Mouse (Mus musculus) heart, embryonic 10.5 days (tissue): ENCODE measurements around the gene Ranbp17. TPM values are rescaled to one million over a fixed set of nuclear protein-coding genes. Genes with fewer than 3 reads are reported as not detected.
"Not testable (repeated sequence)": the region's sequence is repeated elsewhere in the genome, so short reads cannot be mapped to it uniquely, and the experiment has no call there.

Experiments used
- DNase-seq: peaks from one replicate; pipeline ENCODE4 v3.0.0-alpha.2; 2017; ENCODE audit warnings: low spot score
- H3K27ac ChIP-seq: fragments of 300-500 bp; sonication (generic); 2 replicates; pipeline ENCODE4 v1.5.1; 2016; ENCODE audit warnings: mild to moderate bottlenecking
- H3K27me3 ChIP-seq: fragments of 300-500 bp; sonication (generic); 2 replicates; pipeline ENCODE4 v1.6.1; 2016; ENCODE audit warnings: mild to moderate bottlenecking; ENCODE audit not compliant: poor library complexity, insufficient read depth, severe bottlenecking
- H3K36me3 ChIP-seq: fragments of 300-500 bp; sonication (generic); 2 replicates; pipeline ENCODE4 v1.6.1; 2016; ENCODE audit warnings: mild to moderate bottlenecking, moderate library complexity
- H3K4me1 ChIP-seq: fragments of 300-500 bp; sonication (generic); 2 replicates; pipeline ENCODE4 v1.6.1; 2016; ENCODE audit warnings: mild to moderate bottlenecking
- H3K4me3 ChIP-seq: fragments of 300-500 bp; sonication (generic); 2 replicates; pipeline ENCODE4 v1.5.1; 2016; ENCODE audit warnings: mild to moderate bottlenecking, moderate library complexity
- H3K9me3 ChIP-seq: fragments of 300-500 bp; sonication (generic); 2 replicates; pipeline ENCODE4 v1.6.1; 2016; ENCODE audit warnings: mild to moderate bottlenecking, moderate library complexity
- WGBS: fragments of 180-500 bp; shearing (Covaris S2); methylation state at CpG from one replicate; pipeline ENCODE4 v1.1.7; 2016; 5-methylcytosine and 5-hydroxymethylcytosine counted together
- polyA plus RNA-seq: library from polyadenylated mRNA; unstranded; fragments of >200 nt; fragmentation: Nextera tagmentation; extraction: Ambion mirVana; gene quantifications from 2 replicates; pipeline ENCODE4 v1.2.1, GENCODE M21; 2016

Gene Ranbp17
- polyA plus RNA-seq, 1 experiment from 2014 or later = 7.9 TPM

GRCm38 (mm10) chr11:33485746-33486145, 27.8 kb downstream of the Ranbp17 start:
- no peaks in the 10 kb centered on the region for H3K36me3 ChIP-seq
- no peaks in the 10 kb centered on the region for H3K9me3 ChIP-seq
- no peaks in the 10 kb centered on the region for H3K27me3 ChIP-seq
- no peak overlapping the region for H3K4me3 ChIP-seq
- no peak overlapping the region for H3K27ac ChIP-seq
- whole genome bisulfite sequencing = 81% methylated on average over 4 of the region's 4 CpGs
- H3K4me1 ChIP-seq = no peaks in the 10 kb centered on the region
- DNase-seq = no peak

GRCm38 (mm10) chr11:33480410-33480809, 33.1 kb downstream of the Ranbp17 start:
- Histone ChIP-seq H3K9me3 (no peaks in the 10 kb centered on the region), H3K4me1 (no peaks in the 10 kb centered on the region), H3K27me3 (no peaks in the 10 kb centered on the region), H3K36me3 (no peaks in the 10 kb centered on the region), H3K4me3 (no peak overlapping the region), H3K27ac (no peak overlapping the region)
- WGBS = 89% methylated on average over 10 of the region's 10 CpGs
- no peak for DNase-seq

- H3K9me3 ChIP-seq = no peaks in the 10 kb centered on the region
- no peak for DNase-seq
- no peak overlapping the region for H3K27ac ChIP-seq
- H3K4me1 ChIP-seq = no peaks in the 10 kb centered on the region
- 72% methylated on average over 4 of the region's 4 CpGs for WGBS
- no peak overlapping the region for H3K4me3 ChIP-seq
- H3K36me3 ChIP-seq = 0 out of 2 replicates have a peak, but pooled peaks cover 5% of the 10 kb centered on the region
- no peaks in the 10 kb centered on the region for H3K27me3 ChIP-seq
Observed at GRCm38 (mm10) chr11:33479209-33479608, 34.3 kb downstream of the Ranbp17 start.

- Histone ChIP-seq H3K9me3 (no peaks in the 10 kb centered on the region), H3K27ac (no peak overlapping the region), H3K36me3 (0 out of 2 replicates have a peak, but pooled peaks cover 5% of the 10 kb centered on the region), H3K4me1 (no peaks in the 10 kb centered on the region), H3K4me3 (no peak overlapping the region), H3K27me3 (no peaks in the 10 kb centered on the region)
- WGBS = 84% methylated on average over 2 of the region's 2 CpGs
- DNase-seq = no peak
Observed at GRCm38 (mm10) chr11:33476634-33477033, 36.9 kb downstream of the Ranbp17 start.

- Histone ChIP-seq H3K4me1 (no peaks in the 10 kb centered on the region), H3K27ac (no peak overlapping the region), H3K4me3 (no peak overlapping the region), H3K27me3 (no peaks in the 10 kb centered on the region), H3K9me3 (no peaks in the 10 kb centered on the region), H3K36me3 (no peaks in the 10 kb centered on the region)
- 54% methylated on average over 1 of the region's 1 CpGs for WGBS
- DNase-seq = no peak
Observed at GRCm38 (mm10) chr11:33461172-33461571, 52.4 kb downstream of the Ranbp17 start.

GRCm38 (mm10) chr11:33454069-33454468, 59.5 kb downstream of the Ranbp17 start:
- Histone ChIP-seq H3K27me3 (no peaks in the 10 kb centered on the region), H3K36me3 (no peaks in the 10 kb centered on the region), H3K4me1 (no peaks in the 10 kb centered on the region), H3K27ac (no peak overlapping the region), H3K9me3 (no peaks in the 10 kb centered on the region), H3K4me3 (no peak overlapping the region)
- 85% methylated on average over 3 of the region's 3 CpGs for WGBS
- DNase-seq = no peak

GRCm38 (mm10) chr11:33433813-33434212, 79.7 kb downstream of the Ranbp17 start:
- Histone ChIP-seq H3K36me3 (no peaks in the 10 kb centered on the region), H3K4me3 (no peak overlapping the region), H3K27ac (no peak overlapping the region), H3K4me1 (no peaks in the 10 kb centered on the region), H3K27me3 (no peaks in the 10 kb centered on the region), H3K9me3 (no peaks in the 10 kb centered on the region)
- no peak for DNase-seq
- 27% methylated on average over 5 of the region's 5 CpGs for WGBS

- H3K27me3 ChIP-seq, H3K4me3 ChIP-seq, H3K36me3 ChIP-seq, H3K27ac ChIP-seq, H3K4me1 ChIP-seq, H3K9me3 ChIP-seq, DNase-seq: not testable (repeated sequence)
- WGBS = 87% methylated on average over 17 of the region's 17 CpGs
Observed at GRCm38 (mm10) chr11:33428238-33428637, 85.3 kb downstream of the Ranbp17 start.

- H3K36me3 ChIP-seq, DNase-seq, H3K27ac ChIP-seq, H3K27me3 ChIP-seq, H3K9me3 ChIP-seq, H3K4me1 ChIP-seq, H3K4me3 ChIP-seq: not testable (repeated sequence)
- 84% methylated on average over 5 of the region's 5 CpGs for WGBS
Observed at GRCm38 (mm10) chr11:33427789-33428188, 85.8 kb downstream of the Ranbp17 start.

- H3K4me3 ChIP-seq = no peak overlapping the region
- no peaks in the 10 kb centered on the region for H3K9me3 ChIP-seq
- DNase-seq = no peak
- 86% methylated on average over 3 of the region's 3 CpGs for WGBS
- no peak overlapping the region for H3K27ac ChIP-seq
- H3K4me1 ChIP-seq = no peaks in the 10 kb centered on the region
- H3K27me3 ChIP-seq = no peaks in the 10 kb centered on the region
- H3K36me3 ChIP-seq = no peaks in the 10 kb centered on the region
Observed at GRCm38 (mm10) chr11:33422226-33422625, 91.3 kb downstream of the Ranbp17 start.

GRCm38 (mm10) chr11:33404651-33405050, 108.9 kb downstream of the Ranbp17 start:
- H3K27ac ChIP-seq = no peak overlapping the region
- H3K36me3 ChIP-seq = no peaks in the 10 kb centered on the region
- H3K27me3 ChIP-seq = no peaks in the 10 kb centered on the region
- no peaks in the 10 kb centered on the region for H3K9me3 ChIP-seq
- 89% methylated on average over 4 of the region's 4 CpGs for WGBS
- H3K4me1 ChIP-seq = no peaks in the 10 kb centered on the region
- no peak for DNase-seq
- no peak overlapping the region for H3K4me3 ChIP-seq

GRCm38 (mm10) chr11:33399346-33399745, 114.2 kb downstream of the Ranbp17 start:
- H3K36me3 ChIP-seq = no peaks in the 10 kb centered on the region
- no peaks in the 10 kb centered on the region for H3K9me3 ChIP-seq
- 53% methylated on average over 1 of the region's 1 CpGs for WGBS
- no peaks in the 10 kb centered on the region for H3K27me3 ChIP-seq
- no peaks in the 10 kb centered on the region for H3K4me1 ChIP-seq
- DNase-seq = no peak
- H3K4me3 ChIP-seq = no peak overlapping the region
- no peak overlapping the region for H3K27ac ChIP-seq

- no peaks in the 10 kb centered on the region for H3K27me3 ChIP-seq
- no peak overlapping the region for H3K4me3 ChIP-seq
- H3K27ac ChIP-seq = no peak overlapping the region
- H3K4me1 ChIP-seq = no peaks in the 10 kb centered on the region
- no peaks in the 10 kb centered on the region for H3K36me3 ChIP-seq
- no peak for DNase-seq
- H3K9me3 ChIP-seq = no peaks in the 10 kb centered on the region
- WGBS = 83% methylated on average over 3 of the region's 3 CpGs
Observed at GRCm38 (mm10) chr11:33398701-33399100, 114.8 kb downstream of the Ranbp17 start.

- Histone ChIP-seq H3K9me3 (no peaks in the 10 kb centered on the region), H3K27ac (no peak overlapping the region), H3K36me3 (no peaks in the 10 kb centered on the region), H3K4me3 (no peak overlapping the region), H3K4me1 (no peaks in the 10 kb centered on the region), H3K27me3 (no peaks in the 10 kb centered on the region)
- 87% methylated on average over 6 of the region's 6 CpGs for WGBS
- DNase-seq = no peak
Observed at GRCm38 (mm10) chr11:33396275-33396674, 117.3 kb downstream of the Ranbp17 start.
